Mouse (Mus musculus): ENCODE results near the gene Crebl2.

The Crebl2 gene

DNA sequence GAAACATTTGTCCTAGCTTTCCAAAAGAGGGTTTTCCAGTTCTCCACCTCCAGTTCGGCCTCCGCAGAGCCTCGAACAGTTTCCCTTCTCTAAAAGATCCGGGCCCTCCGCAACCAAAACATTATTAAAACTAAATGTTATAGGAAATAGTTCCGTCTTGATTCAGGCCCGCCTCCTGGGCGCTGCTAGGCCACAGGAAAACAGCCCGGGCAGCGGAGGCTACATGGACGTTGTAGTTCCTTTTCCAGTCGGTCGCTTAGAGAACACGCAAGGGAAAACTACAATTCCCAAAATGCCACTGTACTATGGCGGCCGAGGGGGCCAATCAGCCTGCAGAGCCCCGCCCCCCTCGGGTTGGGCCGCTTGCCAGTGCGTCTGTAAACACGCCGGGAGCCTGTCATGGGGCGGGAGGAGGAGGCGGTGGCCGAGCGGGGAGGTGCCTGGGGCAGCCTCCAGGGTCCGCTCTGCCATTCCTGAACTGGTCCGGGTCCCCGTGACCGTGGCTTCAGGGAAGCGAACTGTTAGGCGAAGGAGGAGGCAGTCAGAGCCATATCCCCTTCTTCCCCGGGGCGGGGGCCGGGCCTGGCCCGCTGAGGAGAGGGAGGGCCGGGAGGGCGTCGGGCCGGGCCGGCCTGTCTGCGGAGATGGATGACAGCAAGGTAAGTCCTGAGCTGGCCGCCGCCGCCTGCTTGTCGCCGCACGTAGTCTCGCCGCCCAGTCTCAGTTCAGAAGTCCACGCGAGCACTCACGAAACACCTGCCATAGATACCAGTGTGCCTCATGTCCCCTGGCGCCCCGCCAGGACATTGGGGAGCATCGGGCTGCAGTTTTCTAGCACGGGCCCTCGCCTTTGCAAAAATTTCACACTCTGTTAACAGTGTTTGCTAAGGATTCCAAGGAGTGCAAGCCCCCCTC lies at the start of gene Crebl2:
Gene Crebl2 (plus strand): TSS at position 369 of the 915 bp plus-strand sequence.
- DNase-seq = peak; percentile 100

DNA sequence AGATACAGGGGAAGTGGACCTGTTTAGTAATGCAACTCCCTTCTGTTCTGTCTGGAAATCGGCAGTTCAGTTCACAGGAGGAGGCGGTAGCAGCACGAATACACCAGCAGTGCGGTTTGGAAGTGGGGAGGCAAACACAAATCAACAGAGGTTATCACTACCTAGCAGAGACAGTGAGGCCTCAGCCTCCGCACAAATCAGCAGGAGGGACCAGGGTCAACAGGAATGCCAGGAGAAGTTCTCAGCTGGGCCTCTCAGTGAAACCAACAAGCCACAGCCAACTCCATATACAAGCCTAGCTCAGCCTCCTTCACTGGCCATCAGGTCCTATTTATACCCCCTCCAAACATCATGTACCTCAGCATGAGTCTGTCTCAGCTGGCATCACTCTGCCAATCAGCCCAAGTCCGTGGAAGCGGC lies 48.5 kb upstream of the Crebl2 start:
- DNase-seq = no peak

DNA sequence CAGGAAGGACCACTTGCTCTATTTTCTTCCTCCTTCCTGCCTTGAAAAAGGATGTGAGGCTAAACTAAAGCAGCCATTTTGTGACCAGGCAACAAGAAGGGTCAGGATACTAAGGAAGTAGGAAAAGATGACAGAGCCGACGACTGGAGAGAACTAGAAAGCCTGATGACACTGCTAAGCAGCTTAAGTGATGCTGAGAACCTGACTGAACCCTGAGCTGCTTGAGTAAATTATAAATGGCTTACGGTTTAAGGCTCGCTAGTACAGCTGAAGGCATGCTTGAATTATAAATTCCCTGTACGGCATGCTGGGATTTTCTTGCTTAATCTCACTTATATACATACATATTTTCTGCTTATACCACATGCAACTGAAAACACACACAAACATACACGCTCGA lies 47.1 kb upstream of the Crebl2 start:
- no peak for DNase-seq

DNA sequence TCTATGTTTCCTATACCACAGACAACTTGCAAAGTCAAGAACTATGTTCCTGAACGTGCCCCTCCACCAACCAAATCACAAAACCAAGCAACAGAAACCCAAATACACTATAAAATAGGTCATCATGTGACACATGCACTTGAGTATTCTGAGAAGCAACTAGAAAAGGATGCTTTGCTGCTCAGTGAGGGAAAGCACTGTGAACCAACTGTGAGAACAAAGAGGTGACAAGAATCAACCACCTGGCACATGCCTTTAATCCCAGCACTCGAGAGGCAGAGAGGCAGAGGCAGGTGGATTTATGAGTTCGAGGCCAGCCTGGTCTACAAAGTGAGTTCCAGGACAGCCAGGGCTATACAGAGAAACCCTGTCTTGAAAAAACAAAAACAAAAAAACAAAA lies 43.5 kb upstream of the Crebl2 start:
- DNase-seq = no peak

DNA sequence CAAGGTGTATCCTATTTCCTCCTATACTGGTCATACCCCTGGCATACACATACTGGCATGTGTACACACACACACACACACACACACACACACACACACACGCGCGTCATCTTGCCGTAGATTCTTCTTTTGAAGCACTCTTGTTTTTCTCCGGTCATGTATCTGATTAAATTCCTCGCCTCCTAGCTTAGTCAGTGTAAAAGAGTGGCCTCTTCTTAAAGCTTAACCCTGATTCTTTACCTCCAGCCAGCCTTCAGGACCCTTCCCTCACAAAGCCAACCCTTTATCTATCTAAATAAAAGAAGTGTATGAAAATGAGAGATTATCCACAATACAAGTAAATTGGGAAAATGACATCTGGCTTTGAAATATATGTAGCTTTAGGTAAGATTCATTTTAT lies 40.9 kb upstream of the Crebl2 start:
- DNase-seq = no peak

DNA sequence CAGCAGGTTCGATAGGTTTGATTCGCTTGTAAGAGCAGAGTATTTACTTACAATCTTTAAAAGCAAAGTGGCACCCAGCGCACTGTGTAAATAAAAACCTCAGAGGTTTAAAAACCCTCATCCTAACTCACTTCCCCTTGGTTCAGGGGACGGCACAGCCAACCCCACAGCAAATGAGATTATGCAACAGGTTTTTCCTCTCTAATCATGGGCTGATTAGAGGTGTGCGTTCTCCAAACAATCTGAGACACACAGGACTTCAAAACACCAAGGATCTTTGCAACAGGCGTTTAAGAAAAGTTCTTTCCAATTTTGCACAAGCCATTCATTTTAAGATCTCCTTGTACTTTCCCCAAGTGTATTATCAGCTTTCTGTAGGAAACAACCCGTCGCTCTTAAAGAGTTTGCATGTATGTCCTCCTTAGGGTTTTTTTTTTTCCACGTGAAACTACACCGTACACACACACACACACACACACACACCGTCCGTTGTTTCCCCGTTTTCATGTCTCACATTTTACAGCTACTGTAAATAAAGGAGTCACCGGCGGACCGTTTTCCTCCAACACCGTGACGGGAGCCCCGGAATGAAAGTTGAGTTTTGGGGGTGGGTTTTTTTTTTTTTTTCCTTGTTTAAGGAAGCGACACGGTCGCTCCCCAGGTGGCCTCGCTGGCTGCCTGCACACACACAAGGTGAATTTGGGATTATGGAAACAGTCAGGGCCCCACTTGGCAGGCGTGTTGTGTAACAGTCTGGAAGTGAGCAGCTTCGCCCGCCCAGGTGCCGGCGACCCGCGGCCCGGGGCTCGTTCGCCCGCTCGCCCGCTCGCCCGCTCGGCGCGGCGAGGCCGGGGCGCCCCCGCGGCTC lies 38.5 kb upstream of the Crebl2 start:
- peak; percentile 47 to 56 for DNase-seq

DNA sequence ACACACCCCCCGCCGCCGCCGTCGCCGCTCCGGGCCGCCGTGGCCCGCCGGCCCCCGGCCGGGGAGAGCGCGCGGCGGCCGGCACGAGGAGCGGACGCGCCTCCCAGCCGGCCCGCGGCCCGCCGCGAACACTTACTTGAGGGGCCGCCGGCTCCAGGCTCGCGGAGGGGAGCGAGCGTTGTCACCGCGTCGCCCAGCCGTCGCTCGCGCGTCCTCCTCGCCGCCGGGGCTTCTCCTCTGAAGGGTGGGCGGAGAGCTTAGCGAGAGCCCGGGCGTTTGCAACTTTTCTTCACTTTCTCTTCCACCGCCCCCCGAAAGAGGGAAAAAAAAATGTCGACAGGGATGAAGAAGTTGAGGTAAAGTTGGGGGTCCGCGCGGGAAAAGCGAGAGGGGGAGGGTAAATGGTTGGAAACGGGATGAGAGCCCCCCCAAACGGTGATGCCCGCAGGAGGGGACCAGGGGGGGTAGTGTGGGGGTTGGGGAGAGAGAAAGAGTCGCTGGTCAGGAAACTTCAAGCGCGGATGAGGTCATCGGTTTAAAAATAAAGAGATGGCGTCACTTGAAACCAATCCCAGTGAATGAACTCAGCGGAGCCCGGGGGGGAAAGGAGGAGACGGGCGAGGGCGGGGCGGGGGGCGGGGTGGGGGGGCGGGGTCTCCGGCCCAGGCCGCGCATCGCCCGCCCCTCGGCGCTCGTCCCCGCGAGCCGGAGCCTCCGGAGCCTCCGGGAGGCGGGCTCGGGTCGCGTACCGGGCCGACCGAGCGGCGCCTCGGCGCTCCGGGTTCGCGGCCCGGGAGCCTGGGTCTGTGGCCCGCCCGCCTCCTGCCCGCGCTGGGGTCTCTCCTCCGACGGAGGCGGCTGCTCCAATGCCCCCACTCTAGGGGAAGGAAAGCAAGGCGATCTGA lies 37.6 kb upstream of the Crebl2 start, which contains the start of gene Dusp16:
Gene Dusp16 (minus strand): TSS at position 485 of the 905 bp plus-strand sequence.
- DNase-seq = peak; percentile 90 to 93

DNA sequence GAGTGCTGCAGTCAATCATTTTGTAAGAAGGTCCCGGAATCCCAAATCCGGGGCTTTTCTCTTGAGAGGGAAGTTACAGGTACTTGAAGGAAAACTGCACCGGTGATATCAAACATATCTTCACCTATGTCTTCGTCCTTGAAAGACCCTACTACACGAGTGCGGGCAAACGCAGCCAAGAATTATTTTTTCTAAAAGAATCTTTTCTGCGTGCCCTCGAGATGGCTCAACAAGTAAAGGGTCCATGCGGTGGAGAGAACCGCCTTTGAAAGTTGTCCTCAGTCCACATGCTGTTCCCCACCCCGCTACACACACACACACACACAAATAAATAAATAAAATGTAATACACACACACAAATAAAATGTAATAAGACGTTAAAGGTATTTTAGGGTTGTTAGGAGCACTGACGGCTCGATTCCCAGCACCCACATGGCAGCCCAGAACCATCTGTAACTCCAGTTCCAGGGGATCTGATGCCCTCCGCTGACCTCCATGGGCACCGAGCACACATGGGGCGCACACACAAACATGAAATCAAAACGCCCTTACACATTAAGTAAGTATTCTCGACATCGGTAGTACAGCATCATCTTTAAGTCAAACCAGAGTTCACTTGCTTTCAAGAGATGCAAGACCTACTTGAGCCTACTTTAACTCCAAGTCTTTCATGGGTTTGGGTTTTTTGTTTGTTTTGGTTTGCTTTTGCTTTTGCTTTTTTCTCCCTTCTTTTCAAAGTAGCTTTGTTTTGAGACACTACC lies 36.7 kb upstream of the Crebl2 start:
- DNase-seq = no peak

DNA sequence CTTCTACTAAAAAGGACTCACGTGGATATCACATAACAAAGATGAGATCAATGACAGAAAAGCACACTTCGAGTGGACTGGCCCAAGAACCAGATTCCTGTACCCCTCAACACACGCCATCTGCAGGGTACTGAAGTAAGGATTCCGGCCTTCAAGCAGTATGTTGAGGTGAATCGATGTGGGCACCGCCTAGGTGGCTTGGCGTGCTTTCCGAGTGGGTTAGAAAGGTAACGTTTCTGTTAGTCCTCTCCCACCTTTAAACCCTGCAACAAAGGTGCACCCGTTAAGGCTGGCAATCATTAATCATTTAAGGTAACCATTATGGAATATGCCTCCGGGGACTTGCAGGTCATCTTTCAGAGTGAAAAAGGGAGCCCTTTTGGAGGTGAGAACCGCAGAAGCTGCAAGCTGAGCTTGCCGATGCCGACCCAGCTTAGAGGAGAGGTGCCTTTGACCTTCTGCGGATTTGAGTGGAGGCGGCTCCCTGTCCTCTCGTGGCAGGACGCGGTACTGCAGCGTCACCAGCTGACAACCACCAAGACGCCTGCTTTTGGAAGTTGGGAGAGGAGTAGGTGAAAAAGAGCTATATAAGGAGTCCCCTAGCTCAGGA lies 35.9 kb upstream of the Crebl2 start:
- DNase-seq = peak; percentile 85 to 90

DNA sequence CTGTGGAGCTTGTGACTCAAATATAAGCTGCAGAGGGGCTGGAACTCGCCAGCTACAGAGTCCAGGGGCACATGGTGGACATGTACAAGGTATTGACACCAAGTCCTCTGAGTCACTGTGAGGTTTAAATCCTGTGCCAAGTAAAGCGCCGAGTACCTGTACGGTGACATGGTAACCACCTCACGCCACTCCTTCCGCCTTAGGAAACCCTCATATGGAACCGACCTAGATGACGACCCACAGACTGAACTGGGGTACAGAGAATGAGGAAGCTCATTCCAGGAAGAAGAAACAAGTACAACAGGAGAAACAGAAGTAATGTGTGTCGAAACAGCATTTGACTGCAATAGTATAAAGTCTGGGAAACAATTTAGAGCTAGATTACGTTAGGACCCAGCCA lies 33.7 kb upstream of the Crebl2 start:
- DNase-seq = peak; percentile 27 to 31

DNA sequence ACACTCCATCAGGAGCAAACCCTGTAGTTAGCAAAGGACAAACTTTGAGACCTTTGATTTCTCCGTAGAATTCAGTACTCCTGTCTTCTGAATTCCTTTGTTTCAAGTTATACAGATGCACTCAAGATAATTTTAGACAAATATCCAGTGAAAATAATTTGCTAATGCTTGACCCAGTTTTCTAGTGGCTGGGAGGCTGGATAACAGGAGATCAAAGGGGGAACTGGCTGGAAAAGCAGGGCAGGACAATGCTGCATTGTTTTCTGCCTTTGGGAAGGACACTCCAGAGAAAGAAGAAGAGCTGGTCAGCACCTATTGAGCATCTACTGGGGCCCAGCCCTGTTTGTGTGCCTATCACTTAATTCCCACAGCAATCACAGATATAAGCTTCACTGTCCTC lies 28.5 kb upstream of the Crebl2 start:
- DNase-seq = no peak

DNA sequence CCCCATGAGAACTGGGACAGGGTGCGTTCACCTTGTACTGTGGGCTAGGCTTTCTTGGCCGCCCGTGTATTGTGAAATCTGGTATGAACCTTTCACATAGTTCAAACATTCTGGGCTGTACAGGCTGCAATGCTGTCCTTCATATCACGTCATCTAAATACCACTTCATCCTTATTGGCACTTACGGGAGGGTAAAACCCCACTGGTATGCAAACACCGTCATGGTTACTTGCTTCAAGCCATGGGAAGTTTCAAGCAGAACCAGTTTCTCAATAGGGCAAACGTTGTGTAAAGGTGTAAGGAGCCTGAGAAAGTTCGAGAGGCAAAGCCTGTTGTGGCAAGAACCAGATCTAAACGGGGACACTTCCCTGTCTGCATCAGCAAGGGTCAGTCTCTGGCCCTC lies 27.3 kb upstream of the Crebl2 start:
- peak; percentile 62 to 72 for DNase-seq

DNA sequence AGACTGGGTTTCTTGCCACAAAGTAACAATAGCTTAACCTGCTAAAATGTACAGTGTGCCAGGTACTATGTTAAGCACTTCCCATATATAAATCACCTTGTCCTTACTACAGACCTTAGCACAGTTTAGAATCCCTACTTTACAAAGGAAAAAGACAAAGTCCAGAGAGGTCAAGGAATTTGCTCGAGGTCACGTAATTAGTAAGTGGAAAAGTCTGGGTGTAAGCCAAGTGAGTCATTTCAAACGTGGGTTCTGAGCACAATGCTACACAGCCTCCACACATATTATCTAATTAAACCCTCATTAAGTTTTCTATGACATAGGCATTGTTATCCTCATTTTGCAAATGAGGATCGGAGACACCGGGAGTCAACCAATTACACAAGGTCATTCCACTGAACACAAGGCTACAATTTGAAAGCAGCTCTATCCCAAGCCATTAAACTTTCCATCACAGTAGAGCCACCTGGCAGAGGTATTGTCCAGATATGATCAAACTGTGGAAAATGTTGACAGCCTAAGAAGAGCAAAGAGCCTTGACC lies 25.1 kb upstream of the Crebl2 start:
- no peak for DNase-seq

DNA sequence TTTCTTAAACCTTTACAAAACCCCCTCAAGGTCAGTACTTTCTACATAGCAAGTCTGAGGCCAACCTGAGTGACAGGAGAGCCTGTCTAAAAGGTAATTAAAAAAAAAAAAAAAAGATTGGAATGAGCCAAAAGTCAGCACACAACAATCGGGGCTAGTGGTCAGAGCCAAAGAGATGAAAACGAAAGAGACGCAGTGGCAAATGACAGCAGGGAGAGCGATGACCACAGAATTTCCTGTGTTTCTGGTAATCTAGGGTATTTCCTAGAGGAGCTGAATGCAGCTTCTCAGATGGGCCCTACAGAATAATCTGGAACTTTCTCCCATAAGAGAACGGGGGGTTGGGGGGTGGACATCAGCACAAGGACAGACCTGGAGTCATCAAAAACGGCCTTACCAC lies 23.8 kb upstream of the Crebl2 start:
- DNase-seq = no peak

DNA sequence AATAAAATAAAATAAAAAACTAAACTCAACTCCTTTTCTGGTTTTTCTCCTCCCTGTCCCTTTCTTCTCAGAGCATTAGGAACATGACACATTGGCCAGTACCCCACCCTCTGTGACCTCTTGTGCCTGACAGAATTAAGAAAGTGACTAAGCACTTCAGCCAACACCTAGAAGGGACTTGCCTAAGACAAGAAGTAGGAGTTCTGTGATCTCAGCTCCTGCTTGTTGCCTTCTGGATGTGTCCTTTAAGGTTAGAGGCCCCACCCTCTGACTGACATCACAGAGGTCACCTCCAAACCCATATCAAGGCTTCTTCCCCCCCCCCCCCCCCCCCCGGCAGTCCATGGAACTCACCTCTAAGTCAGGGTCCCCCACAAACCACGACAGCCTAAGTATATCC lies 22.9 kb upstream of the Crebl2 start:
- DNase-seq = no peak

DNA sequence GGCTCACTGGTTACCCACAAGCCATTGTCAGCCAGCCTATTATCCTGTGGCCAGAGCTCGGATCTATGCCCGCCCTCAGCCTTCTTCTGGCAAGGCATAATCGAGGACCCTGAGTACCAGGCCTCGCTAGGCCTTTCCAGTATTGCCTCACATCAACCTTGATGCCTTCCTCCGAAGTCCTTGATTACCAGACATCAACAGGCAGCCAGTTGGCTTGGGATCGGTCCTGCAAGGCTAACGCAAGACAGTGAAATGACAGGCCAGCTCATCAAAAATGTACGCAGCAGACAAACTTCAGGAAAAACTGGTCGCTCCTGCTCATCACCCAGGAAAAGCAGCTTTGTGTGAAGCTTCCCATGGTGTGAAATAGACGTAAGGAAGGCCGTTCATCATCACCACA lies 22.2 kb upstream of the Crebl2 start:
- DNase-seq = no peak

DNA sequence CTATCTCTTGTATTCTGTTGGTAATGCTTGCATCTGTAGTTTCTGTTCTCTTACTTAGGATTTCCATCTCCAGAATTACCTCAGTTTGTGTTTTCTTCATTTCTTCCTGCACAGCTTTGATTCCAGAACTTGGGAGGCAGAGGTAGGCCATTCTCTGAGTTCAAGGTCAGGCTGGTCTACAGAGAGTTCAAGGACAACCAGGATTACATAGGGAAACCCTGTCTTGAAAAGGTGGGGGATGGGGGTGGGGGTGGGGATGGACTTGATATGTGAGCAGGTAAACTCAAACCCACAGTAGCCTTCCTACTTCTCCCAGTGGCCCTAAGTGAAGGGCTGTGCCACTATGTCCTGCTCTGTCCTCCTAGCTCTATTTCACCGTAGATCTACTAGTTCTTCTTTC lies 16.9 kb upstream of the Crebl2 start:
- no peak for DNase-seq

DNA sequence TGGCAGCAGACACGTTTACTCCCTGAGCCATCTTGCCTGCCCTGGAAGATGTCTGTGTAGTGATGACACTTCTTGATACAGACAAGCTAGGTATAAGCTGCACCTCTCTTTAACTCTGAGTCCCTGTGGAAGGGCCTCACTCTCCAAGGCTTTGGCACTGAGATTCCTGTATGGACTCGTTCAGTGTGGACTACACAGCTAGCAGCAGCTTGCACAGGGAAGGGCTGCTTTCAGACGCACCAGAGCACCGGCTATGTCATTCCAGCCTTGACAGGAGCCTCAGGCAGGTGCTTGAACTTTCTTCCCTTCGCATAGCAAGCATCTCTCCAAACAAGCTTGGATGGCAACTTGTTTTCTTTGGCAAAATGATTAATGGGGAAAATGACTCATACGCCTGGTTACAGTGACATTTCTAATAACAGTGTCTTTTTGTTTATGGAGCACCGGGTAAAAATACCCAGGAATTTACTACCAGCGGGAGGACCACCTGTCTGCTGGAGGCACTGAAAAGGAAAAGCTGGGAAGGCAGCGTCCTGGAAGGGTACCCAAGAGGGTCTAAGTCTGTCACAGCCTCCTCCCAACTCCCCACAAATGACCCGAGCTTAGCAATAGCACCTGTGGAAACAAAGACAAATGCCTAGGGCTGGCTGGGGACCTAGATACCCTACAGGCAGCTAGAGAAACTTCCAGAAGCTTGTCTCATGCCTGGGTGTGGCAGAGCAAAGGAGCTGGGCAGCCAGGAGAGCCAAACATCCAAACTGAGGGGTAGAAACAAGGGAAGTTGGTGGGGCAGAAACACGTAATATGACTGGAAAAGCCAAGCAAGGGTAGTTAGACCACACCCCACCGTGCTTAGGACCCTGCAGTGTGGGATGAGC lies 12.7 kb upstream of the Crebl2 start:
- no peak for DNase-seq

DNA sequence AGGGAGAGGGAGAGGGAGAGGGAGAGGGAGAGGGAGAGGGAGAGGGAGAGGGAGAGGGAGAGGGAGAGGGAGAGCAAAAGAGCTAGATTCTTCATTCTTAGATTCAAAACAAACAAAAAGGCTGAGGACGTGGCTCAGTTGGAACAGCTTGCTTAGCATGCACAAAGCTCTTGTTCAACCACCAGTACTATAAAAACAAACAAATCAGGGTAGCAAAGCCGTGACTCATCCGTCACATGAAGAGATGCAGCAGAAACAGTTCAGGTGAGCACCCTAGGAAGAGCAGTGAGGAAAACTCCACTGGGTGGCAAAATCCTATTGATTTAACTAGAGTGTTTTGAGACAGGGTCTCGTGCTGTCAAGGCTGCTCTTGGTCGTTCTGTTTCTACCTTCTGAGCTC lies 10.2 kb upstream of the Crebl2 start:
- no peak for DNase-seq

DNA sequence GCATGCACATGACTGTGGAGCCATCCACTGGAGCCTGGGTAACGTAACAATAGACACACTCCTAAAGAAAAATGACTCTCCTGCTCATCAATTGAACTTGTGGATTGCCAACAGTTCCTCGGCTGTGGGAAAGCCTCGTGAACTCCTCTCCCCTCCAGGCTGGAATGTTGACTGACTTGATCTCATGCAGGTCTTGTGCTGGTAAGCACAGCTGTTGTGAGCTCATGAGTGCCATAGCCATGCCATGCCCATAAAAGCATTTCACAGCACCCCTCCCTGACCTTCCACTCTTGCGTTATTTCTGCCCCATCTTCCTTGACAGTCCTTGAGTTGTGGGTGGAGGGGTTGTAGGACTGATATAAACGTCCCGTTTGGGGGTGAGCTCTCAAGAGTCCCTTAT lies 9.5 kb upstream of the Crebl2 start:
- DNase-seq = no peak
